Mouse (Mus musculus): Measurements from ENCODE around the gene Jag1. TPM values are rescaled to one million over a fixed set of nuclear protein-coding genes. Genes with fewer than 3 reads are reported as not detected.

Jag1 gene
- polyA plus RNA-seq, 1 experiment: 3.2 TPM

- Histone ChIP-seq H3K27ac (ENCODE audit: insufficient read depth, low read depth, low read length) (no peak overlapping the region), H3K36me3 (ENCODE audit: control insufficient read depth, insufficient read depth, low read length) (no peaks in the 10 kb centered on the region), H3K4me1 (ENCODE audit: control insufficient read depth, insufficient read depth, insufficient read length, low read length) (no peaks in the 10 kb centered on the region), H3K4me3 (ENCODE audit: low read depth, low read length) (no peak overlapping the region), H3K27me3 (ENCODE audit: control insufficient read depth, insufficient read depth, low read length) (no peaks in the 10 kb centered on the region)
- TF ChIP-seq CTCF (IDR thresholded peaks at IDR 0.05; ENCODE audit: extremely low read depth, insufficient read length, insufficient replicate concordance, low read depth, low read length): no peak
- no peak for TF ChIP-seq POLR2A (IDR thresholded peaks at IDR 0.05; ENCODE audit: low read depth, low read length)
- WGBS: 78% methylated on average over 1 of the region's 1 CpGs
These were observed 66.5 kb downstream of the Jag1 start for GRCm38 (mm10) chr2:137049906-137050305.

GRCm38 (mm10) chr2:137049367-137049766 is 67.1 kb downstream of the Jag1 start:
- H3K27me3 ChIP-seq (ENCODE audit: control insufficient read depth, insufficient read depth, low read length): no peaks in the 10 kb centered on the region
- no peak overlapping the region for H3K27ac ChIP-seq (ENCODE audit: insufficient read depth, low read depth, low read length)
- no peak overlapping the region for H3K4me3 ChIP-seq (ENCODE audit: low read depth, low read length)
- 0 out of 2 replicates have a peak, but pooled peaks cover 2% of the 10 kb centered on the region for H3K36me3 ChIP-seq (ENCODE audit: control insufficient read depth, insufficient read depth, low read length)
- TF ChIP-seq POLR2A (IDR thresholded peaks at IDR 0.05; ENCODE audit: low read depth, low read length) (no peak), CTCF (IDR thresholded peaks at IDR 0.05; ENCODE audit: extremely low read depth, insufficient read length, insufficient replicate concordance, low read depth, low read length) (no peak)
- H3K4me1 ChIP-seq (ENCODE audit: control insufficient read depth, insufficient read depth, insufficient read length, low read length): no peaks in the 10 kb centered on the region
- 78% methylated on average over 2 of the region's 2 CpGs for WGBS

GRCm38 (mm10) chr2:137044122-137044521 is 72.3 kb downstream of the Jag1 start:
- Histone ChIP-seq H3K27ac (ENCODE audit: insufficient read depth, low read depth, low read length) (no peak overlapping the region), H3K4me1 (ENCODE audit: control insufficient read depth, insufficient read depth, insufficient read length, low read length) (no peaks in the 10 kb centered on the region; the same call in 1 of the 2 replicates), H3K27me3 (ENCODE audit: control insufficient read depth, insufficient read depth, low read length) (no peaks in the 10 kb centered on the region), H3K4me3 (ENCODE audit: low read depth, low read length) (no peak overlapping the region), H3K36me3 (ENCODE audit: control insufficient read depth, insufficient read depth, low read length) (0 out of 2 replicates have a peak, but pooled peaks cover 2% of the 10 kb centered on the region)
- no peak for TF ChIP-seq POLR2A (IDR thresholded peaks at IDR 0.05; ENCODE audit: low read depth, low read length)
- no peak for TF ChIP-seq CTCF (IDR thresholded peaks at IDR 0.05; ENCODE audit: extremely low read depth, insufficient read length, insufficient replicate concordance, low read depth, low read length)
- WGBS: 92% methylated on average over 2 of the region's 2 CpGs

Other genes starting within 250 kb of the Jag1 start
- gene AL731706.2, start 231.0 kb downstream of the Jag1 start, polyA plus RNA-seq (2012; rRNA removed): not detected in 2 replicates
- gene Slx4ip, start 225.4 kb downstream of the Jag1 start, polyA plus RNA-seq (2012; rRNA removed): 0.22 and 0.32 TPM in 2 replicates
- gene AL731706.1, start 225.3 kb downstream of the Jag1 start, polyA plus RNA-seq (2012; rRNA removed): 1.3 and 5.0 TPM in 2 replicates
- 5.0 and 5.1 TPM in 2 replicates for gene Mkks, start 225.3 kb downstream of the Jag1 start, polyA plus RNA-seq (2012; rRNA removed)

All from small intestine, adult 2 months (tissue).